Mouse (Mus musculus) R1 (cell line): ENCODE results near the gene Sys1.
A peak's percentile ranks its signal among the peaks of the same experiment; 100 is the strongest.

Experiments used
- DNase-seq: peaks from one replicate; pipeline ENCODE4 v3.0.0-alpha.2; 2018; ENCODE audit warnings: low read depth, low spot score

Gene Sys1

DNA sequence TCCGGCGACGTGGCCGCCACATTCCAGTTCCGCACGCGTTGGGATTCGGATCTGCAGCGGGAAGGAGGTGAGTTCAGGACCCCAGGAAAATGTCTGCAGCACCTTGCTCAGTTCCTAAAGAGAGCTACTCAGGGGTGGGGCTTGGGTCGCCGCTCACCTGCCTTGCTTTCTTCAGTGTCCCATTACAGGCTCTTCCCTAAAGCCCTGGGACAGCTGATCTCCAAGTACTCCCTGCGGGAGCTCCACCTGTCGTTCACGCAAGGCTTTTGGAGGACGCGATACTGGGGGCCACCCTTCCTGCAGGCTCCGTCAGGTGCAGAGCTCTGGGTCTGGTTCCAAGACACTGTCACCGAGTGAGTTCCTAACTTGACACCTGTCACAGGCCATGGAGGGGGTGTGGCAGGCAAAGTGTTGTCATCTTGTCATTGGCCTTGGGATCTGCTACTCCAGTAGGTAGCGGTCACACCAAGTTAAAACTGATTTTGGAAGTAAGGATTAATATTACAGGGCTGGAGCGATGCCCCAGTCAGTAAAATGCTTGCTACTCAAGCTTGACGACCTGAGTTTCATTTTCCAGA lies 41.0 kb downstream of the Sys1 start:
- DNase-seq = no peak

GRCm38 (mm10) chr2:164499317-164499716 lies 42.6 kb downstream of the Sys1 start:
- no peak for DNase-seq

GRCm38 (mm10) chr2:164500511-164500910 lies 43.7 kb downstream of the Sys1 start:
- DNase-seq = no peak

GRCm38 (mm10) chr2:164504919-164505318 lies 48.2 kb downstream of the Sys1 start:
- DNase-seq = no peak

DNA sequence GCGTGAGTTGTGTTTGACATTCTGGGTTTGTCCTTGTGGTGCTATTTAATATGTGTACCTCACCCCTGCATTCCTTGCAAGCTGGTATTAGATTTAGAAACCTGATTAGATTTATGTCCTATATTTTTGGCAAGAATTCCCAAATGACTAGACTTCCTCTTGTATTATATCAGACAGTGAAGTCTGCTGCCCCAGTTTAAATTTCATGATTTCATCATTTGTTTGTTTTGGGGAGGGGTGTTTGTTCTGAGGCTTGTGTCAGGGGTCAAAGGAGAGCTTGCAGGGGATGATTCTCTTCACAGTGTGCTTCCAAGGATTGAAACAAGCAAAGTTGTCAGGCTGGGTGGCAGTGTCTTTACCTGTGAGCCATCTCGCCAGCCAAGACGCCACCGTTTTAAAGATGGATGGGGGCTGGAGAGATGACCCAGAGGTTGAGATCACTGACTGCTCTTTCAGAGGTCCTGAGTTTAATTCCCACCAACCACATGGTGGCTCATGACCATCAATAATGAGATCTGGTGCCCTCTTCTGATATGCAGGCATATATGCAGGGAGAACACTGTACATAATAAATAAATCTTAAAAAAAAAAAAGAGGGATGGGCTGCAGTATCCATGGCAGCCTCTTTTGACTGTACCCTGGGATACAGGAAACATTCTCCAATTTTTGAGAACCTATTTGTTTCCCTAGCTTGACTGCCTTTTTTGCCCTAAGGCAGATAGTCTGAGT lies 49.0 kb downstream of the Sys1 start:
- no peak for DNase-seq

DNA sequence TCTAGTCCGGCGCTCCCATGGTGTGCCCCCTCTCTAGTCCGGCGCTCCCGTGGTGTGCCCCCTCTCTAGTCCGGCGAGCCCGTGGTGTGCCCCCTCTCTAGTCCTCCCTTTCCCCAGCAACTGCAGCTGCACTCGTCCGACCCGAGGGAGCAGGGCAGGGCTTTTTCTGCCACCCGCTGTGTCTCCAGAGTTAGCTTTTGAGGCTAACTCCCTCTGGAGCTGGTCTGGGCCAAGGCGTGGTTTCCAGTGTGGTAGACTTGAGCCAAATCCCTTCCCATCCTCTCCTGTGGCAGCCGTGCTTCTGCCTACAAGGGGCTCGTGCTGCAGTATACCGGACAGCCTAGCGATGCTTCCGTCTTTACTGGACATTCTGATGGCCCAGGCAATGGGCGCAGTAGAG lies 51.0 kb downstream of the Sys1 start:
- DNase-seq = peak; percentile 67

DNA sequence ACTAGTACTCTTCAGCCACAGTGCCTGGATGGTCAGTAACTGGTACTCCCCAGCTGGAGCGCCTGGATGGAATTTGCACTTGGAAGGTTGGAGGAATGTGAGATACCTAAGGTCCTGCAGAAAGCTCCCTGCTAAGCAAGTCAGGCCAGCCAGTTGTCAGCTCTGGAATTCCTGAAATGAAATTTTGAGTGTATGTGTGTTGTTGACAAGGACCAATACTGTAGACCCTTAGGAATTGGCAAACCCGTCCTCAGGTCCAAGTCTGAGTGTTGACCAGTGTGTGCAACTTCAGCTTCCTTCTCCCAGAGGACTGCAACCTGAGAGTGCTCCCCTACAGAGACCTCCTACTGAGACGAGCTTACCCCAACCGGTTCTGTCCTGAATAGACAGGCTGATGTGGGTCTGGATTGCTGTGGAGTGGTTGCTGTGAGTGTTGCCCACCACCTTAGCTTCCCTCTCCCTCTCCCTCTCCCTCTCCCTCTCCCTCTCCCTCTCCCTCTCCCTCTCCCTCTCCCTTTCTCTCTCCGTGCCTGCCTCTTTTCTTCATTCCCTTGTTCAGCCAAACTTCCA lies 53.9 kb downstream of the Sys1 start:
- no peak for DNase-seq

DNA sequence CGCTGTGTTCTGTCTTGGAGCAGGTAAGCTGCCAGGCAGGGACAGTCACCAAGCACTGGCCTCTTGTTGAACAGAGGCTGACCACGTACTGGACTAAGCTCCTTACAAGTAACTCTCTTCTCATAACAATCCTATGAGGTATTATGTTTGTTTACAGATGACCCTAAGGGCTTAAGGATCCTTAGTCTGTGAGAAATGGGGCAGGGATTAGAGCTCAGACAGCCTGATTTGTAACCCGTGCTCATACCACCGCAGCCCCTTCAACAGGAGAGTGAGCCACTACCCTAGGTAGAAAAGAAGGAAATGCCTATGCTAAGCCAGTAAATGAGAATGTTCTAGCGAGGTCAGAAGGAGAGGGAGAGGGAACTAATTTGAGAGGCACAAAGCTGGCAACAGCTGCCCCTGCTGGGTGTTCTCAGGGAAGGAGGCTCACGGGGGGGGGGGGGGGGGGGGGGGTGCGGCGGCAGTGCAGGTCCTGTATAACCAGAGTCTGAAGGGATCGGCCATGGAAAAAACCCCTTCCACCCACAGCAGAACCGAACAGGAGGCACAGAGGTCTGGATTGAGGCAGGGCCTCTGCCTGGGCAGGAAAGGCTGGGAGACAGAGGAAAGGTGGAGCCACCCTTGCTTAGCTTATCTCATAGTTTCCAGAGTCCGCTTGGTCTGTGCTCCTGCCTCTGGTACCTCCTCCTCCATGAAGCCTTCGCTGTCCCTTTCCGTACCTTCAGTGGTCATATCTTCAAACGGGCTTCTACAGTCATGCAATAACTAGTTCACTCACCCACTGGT lies 55.6 kb downstream of the Sys1 start:
- DNase-seq = no peak

DNA sequence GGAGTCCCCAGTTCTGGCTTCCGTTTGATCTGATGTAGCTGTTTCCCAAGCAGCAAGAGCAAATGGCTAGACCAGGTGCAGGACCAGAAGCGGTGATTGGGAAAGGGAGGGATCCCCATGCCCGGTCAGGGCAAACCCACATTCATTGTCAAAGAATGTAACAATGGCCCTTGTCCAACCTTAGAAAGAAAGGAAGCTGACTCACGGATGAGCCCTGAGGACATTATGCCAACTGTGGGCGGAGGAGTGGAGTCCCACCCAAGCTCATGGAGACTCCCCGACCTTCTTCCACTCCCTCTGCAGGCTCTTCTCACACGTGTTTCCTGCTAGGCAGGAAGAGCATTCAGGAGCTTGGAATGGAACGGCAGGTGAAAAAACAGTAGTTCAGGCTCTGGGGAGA lies 56.6 kb downstream of the Sys1 start:
- no peak for DNase-seq

- DNase-seq = no peak
Measured at GRCm38 (mm10) chr2:164514916-164515315, 58.2 kb downstream of the Sys1 start.

DNA sequence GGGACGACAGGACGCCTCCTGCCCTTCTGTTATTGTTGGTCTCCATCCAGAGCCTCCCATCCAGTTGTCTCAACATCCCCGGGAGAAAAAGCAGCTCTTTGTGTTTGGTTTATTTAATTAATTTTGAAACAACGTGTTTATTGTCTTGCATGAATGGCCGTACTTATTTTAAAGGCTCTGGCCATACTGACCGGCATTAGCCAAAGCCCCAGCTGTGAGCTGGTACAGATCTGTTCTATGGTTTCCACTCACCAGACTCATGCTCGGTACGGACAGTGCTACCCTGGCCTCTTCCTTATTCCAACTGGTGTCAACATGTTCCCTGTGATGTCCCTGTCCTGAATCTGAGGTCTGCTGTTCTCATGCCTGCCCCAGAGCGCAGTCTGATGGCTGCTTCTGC lies 59.1 kb downstream of the Sys1 start:
- no peak for DNase-seq

DNA sequence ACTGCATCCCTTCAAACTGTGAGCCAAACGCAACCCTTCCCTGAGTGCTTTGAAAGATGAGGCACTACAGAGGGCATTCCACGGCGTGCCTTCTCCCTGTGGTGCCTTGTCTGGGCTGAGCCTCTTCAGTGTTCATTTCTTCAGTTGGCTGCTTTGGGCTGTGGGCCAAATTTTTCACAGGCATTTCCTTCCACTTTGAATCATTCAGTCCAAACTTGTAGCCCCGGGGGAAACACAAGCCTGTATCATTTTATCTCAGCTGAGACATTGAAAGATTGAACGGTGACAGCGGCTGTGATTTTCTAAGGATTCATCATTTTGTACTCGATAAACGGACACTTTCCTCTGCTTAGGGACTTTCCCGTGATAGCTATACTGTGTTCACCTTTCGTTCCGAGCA lies 59.8 kb downstream of the Sys1 start:
- no peak for DNase-seq

- DNase-seq = peak; percentile 85
Measured at GRCm38 (mm10) chr2:164517485-164518221, 60.9 kb downstream of the Sys1 start.

DNA sequence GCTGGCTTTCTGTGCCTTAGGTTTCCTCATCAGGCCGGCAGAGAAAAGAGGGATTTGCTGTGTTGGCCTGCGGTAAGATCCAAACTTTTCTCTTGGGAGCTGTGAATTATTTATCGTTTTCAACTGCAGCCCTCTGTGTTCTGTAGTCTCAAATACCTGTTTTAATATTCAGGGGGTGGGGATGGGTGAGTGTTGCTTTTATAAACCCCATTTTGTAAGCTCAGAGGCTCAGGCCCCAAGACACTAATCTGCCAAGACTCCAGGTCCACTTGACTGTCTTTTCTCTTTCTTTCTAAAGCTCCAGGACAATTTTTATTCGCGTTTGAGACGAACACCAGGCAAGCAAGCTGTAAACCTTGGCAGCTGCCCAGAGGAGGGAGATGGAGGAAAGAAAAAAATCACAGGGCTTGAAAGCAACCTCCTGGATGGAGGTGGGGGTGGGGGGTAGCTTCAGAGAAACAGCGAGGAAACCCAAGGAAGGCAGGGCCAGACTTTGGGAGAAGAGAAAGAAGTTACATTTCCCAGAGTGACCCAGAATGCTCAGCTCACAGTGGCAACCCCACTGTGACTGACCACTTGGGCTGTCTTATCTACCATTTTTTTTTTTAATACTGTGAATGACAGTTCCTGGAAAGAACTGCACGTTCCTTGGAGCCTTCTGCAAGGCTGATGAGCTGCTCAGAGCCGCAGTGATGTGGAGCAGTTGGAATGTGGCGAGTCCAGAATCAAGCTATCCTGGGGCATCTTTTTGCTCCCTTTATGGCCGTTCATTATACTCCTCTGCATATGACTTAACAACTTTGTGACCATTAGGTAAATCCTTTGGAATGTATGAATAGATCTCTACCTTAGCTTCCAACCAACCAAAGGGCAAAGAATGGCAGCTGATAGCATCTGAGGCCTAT lies 61.8 kb downstream of the Sys1 start:
- DNase-seq = no peak

DNA sequence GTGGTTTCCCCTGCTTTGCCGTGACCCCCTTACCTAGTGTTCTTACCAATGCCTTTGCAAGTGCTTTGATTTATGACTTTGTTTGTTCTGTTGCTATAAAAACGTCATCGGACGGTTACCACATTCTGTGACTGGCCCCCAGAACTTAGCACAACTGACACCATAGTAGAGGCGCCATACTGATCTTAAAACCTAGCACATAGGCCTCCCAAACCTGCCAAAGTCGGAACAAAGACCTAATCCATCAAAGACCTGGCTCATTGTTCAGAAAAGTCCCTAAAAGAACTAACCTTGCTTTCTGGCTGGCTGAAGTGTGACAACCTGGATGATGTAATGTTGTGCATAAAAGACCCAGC lies 62.4 kb downstream of the Sys1 start:
- no peak for DNase-seq

DNA sequence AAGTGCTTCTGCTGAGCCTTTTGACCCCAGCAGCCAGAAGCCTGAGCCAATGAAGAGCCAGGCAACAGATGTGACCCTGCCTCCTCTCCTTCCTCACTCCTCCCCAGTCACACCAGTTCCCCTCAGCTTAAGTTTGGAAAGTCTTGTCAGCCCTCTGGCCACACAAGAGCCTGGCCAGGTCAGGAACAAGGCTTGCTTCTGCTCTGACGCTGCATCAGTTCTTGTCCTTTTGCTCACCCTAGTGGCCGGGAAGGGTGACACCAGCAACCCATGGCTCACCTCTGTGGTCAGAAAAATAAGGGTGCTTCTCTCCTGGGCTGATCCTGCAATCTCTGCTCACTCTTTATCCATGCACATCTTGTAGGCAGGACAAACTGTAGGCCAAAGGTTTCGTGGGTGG lies 64.0 kb downstream of the Sys1 start:
- peak; percentile 61 for DNase-seq

- peak; percentile 94 for DNase-seq
Measured at GRCm38 (mm10) chr2:164521841-164522240, 65.1 kb downstream of the Sys1 start.

GRCm38 (mm10) chr2:164522280-164522679 lies 65.5 kb downstream of the Sys1 start:
- no peak for DNase-seq

DNA sequence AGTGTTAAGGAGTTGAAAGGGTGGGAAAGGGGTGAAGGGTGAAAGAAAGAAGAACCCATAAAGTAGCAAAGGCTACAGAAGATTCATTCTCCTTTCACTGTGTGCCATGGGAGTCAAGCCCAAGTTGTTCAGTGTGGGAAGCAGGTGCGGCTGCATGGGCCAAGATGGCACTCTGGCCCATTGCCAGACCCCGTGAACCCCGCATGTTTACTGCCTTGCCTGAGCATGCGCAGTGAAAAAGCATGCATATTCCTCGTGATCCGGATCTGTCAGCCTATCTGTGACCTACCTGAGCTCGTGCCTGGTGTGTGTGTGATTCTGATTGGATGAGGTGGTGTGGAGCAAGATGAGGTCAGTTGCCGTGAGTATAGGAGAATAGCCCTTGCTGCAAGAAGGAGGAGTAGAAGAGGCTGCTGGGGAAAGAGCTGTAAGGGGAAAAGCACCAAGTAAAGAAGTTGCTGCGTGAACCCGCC lies 66.6 kb downstream of the Sys1 start:
- DNase-seq = peak; percentile 67

- no peak for DNase-seq
Measured at GRCm38 (mm10) chr2:164528557-164528956, 71.8 kb downstream of the Sys1 start.
